Comparison of ENCODE assay signal across 19 mouse cellular contexts in the genomic region with DNA sequence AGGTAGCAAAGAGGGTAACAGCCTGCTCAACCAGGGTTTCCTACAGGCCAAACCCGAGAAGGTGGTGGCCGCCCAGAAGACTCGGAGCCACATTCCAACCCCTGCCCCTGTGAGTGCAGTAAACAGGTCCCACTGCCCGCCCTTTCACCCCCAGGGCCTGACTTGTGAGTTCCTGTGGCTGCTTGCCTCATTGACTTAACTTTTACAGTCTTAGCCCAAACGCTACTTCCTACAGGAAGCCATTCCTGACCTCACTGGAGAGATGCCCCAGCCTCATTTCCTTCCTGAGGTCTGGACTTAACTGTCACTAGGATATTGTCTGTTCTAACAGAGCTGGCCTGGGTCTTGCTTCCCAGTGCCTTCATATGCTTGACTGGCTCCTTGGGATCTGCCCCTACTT. TPM values are rescaled to one million over a fixed set of nuclear protein-coding genes. Genes with fewer than 3 reads are reported as not detected.
DNase-seq lines count a peak whose midpoint lies in the region; ATAC-seq and TF ChIP-seq lines count a peak whose summit lies in the region.
"Had no signal": no experiment of that assay in that cellular context is flagged by ENCODE, and none has a peak within 500 bp of the region (broad histone marks: within the 10 kb centered on the region; RNA-seq: fewer than 3 reads in every experiment).

No protein-coding gene starts in this region.

- no peak for TF ChIP-seq CTCF in Patski (IDR thresholded peaks at IDR 0.05)
- TF ChIP-seq CTCF in stomach, postnatal 0 days (IDR thresholded peaks at IDR 0.05; ENCODE audit: low read depth) = no peak

- no peak overlapping the region for H3K4me3 ChIP-seq in kidney, embryonic 14.5 days (ENCODE audit: low read length)
- no peak overlapping the region for H3K4me3 ChIP-seq in liver, embryonic 12.5 days
- no peak overlapping the region for H3K4me3 ChIP-seq in stomach, postnatal 0 days (ENCODE audit: low read depth, low read length)
- H3K4me3 ChIP-seq: liver, embryonic 13.5 days had no signal

- 55% methylated on average over 4 of the region's 5 CpGs for WGBS in kidney, embryonic 14.5 days
- 58% methylated on average over 5 of the region's 5 CpGs for WGBS in liver, embryonic 12.5 days (ENCODE audit: insufficient replicate concordance)
- WGBS in stomach, postnatal 0 days = 86% methylated on average over 5 of the region's 5 CpGs

- POLR2A ChIA-PET in Patski (lab: Charles Lee) = no interaction called here

- no peak overlapping the region for H3K9ac ChIP-seq in kidney, embryonic 14.5 days (ENCODE audit: low read depth, low read length)
- H3K9ac ChIP-seq in liver, embryonic 12.5 days = no peak overlapping the region
- H3K9ac ChIP-seq in stomach, postnatal 0 days (ENCODE audit: low read length) = no peak overlapping the region
- H3K9ac ChIP-seq: liver, embryonic 13.5 days had no signal

- H3K36me3 ChIP-seq in kidney, embryonic 14.5 days (ENCODE audit: control insufficient read depth, insufficient read depth, low read length) = peaks cover 14% of the 10 kb centered on the region
- H3K36me3 ChIP-seq in liver, embryonic 12.5 days = peaks cover 70% of the 10 kb centered on the region
- no peaks in the 10 kb centered on the region for H3K36me3 ChIP-seq in stomach, postnatal 0 days (ENCODE audit: control insufficient read depth, insufficient read depth, low read length)

- no peak overlapping the region for H3K27ac ChIP-seq in kidney, embryonic 14.5 days (ENCODE audit: low read depth, low read length)
- H3K27ac ChIP-seq in liver, embryonic 12.5 days = no peak overlapping the region
- H3K27ac ChIP-seq in stomach, postnatal 0 days (replicated peaks) = no peak overlapping the region
- H3K27ac ChIP-seq: liver, embryonic 13.5 days; macrophage had no signal

- in situ Hi-C loops in Patski (cut with MboI; ENCODE audit: low pct_unique_long_range_greater_than_20kb) = no loop called here

- DNase-seq in adrenal gland, adult 8-10 months = peak; percentile 12
- no peak for DNase-seq in adrenal gland, postnatal 4 days (ENCODE audit: low spot score in 2 of 2)
- no peak for DNase-seq in Patski (ENCODE audit: low read depth, low spot score)
- DNase-seq in testis, postnatal 14 days (ENCODE audit: low spot score) = no peak
- no peak for DNase-seq in left cerebral cortex, adult 11 months (ENCODE audit: low spot score)
- DNase-seq in stomach, postnatal 0 days (ENCODE audit: low spot score) = no peak
- DNase-seq: liver, embryonic 13.5 days; thymus, adult 18-20 months had no signal

- TF ChIP-seq EP300 in stomach, postnatal 0 days (optimal IDR thresholded peaks at IDR 0.05) = no peak

- H3K4me2 ChIP-seq in kidney, embryonic 14.5 days (replicated peaks; ENCODE audit: low read depth, low read length) = no peak overlapping the region
- no peak overlapping the region for H3K4me2 ChIP-seq in liver, embryonic 12.5 days
- H3K4me2 ChIP-seq in stomach, postnatal 0 days (replicated peaks; ENCODE audit: low read depth) = no peak overlapping the region
- H3K4me2 ChIP-seq: liver, embryonic 13.5 days had no signal

- H3K9me3 ChIP-seq in kidney, embryonic 14.5 days (ENCODE audit: control insufficient read depth, low read length) = no peaks in the 10 kb centered on the region
- no peaks in the 10 kb centered on the region for H3K9me3 ChIP-seq in liver, embryonic 12.5 days (replicated peaks)
- no peaks in the 10 kb centered on the region for H3K9me3 ChIP-seq in stomach, postnatal 0 days (ENCODE audit: control insufficient read depth, low read length)
- H3K9me3 ChIP-seq: liver, embryonic 13.5 days had no signal

- H3K27me3 ChIP-seq in Patski = no peaks in the 10 kb centered on the region
- no peaks in the 10 kb centered on the region for H3K27me3 ChIP-seq in kidney, embryonic 14.5 days (ENCODE audit: control insufficient read depth, insufficient read depth, low read length)
- no peaks in the 10 kb centered on the region for H3K27me3 ChIP-seq in liver, embryonic 12.5 days (replicated peaks)
- no peaks in the 10 kb centered on the region for H3K27me3 ChIP-seq in stomach, postnatal 0 days (ENCODE audit: control insufficient read depth, insufficient read depth, low read length)
- H3K27me3 ChIP-seq: liver, embryonic 13.5 days had no signal

- peak; percentile 17 for ATAC-seq in Patski
- ATAC-seq in kidney, embryonic 14.5 days (ENCODE audit: low FRiP score, low TSS enrichment) = 0 out of 2 replicates have a peak, but pooled peaks have one; percentile 32
- ATAC-seq in liver, embryonic 12.5 days = peak; percentile 24
- no peak for ATAC-seq in stomach, postnatal 0 days (ENCODE audit: low FRiP score, low TSS enrichment)
- ATAC-seq: activated CD4-positive, CD25-positive, alpha-beta regulatory T cell, adult 4 months had no signal

- no peaks in the 10 kb centered on the region for H3K4me1 ChIP-seq in kidney, embryonic 14.5 days (ENCODE audit: control insufficient read depth, insufficient read depth, low read length)
- 0 out of 2 replicates have a peak, but pooled peaks cover 3% of the 10 kb centered on the region for H3K4me1 ChIP-seq in liver, embryonic 12.5 days
- no peaks in the 10 kb centered on the region for H3K4me1 ChIP-seq in stomach, postnatal 0 days (replicated peaks; ENCODE audit: control insufficient read depth, insufficient read depth)
- H3K4me1 ChIP-seq: liver, embryonic 13.5 days had no signal

- CTCF ChIA-PET in Patski (lab: Charles Lee) = no interaction called here

RNA-seq across cellular contexts. Expression of a gene that starts 5.1 kb away (rescaled TPM):
- total RNA-seq in adrenal gland, adult 8-10 months (2022) = not detected
- total RNA-seq in adrenal gland, postnatal 4 days (2021) = not detected
- polyA plus RNA-seq in Patski (2021) = not detected
- 0.24 TPM in 1 of 2 replicates, not detected in the other for polyA plus RNA-seq in kidney, embryonic 14.5 days (2014; fragmentation: Nextera tagmentation; extraction: Ambion mirVana)
- not detected in 2 replicates for polyA plus RNA-seq in liver, embryonic 12.5 days (2016; fragmentation: Nextera tagmentation; extraction: Ambion mirVana)
- polyA plus RNA-seq in stomach, postnatal 0 days (2015; fragmentation: Nextera tagmentation; extraction: Ambion mirVana) = 0.16 TPM in 1 of 2 replicates, not detected in the other
- total RNA-seq: heart, adult 8-10 months; left cerebral cortex, postnatal 10 days; MEL; monocyte, adult 5-6 weeks; neutrophil, adult 5-6 weeks had no signal
- polyA plus RNA-seq: activated CD4-positive, CD25-positive, alpha-beta regulatory T cell, adult 4 months; frontal cortex, adult 2 months; large intestine, adult 2 months; liver, embryonic 13.5 days; macrophage had no signal

RNA-seq across cellular contexts. Expression of a gene that starts 28.1 kb away (rescaled TPM):
- 1 to 10 TPM; 1.3 to 5.0 (median 3.2) TPM for total RNA-seq in adrenal gland, adult 8-10 months (2022)
- total RNA-seq in adrenal gland, postnatal 4 days (2021) = 10 to 100 TPM; 20.4 to 24.0 TPM
- polyA plus RNA-seq in Patski (2021) = 11.1 TPM
- 15.2 and 25.9 TPM in 2 replicates for polyA plus RNA-seq in kidney, embryonic 14.5 days (2014; fragmentation: Nextera tagmentation; extraction: Ambion mirVana)
- 71.7 and 72.8 TPM in 2 replicates for polyA plus RNA-seq in liver, embryonic 12.5 days (2016; fragmentation: Nextera tagmentation; extraction: Ambion mirVana)
- polyA plus RNA-seq in stomach, postnatal 0 days (2015; fragmentation: Nextera tagmentation; extraction: Ambion mirVana) = 5.3 and 5.4 TPM in 2 replicates
- total RNA-seq: monocyte, adult 5-6 weeks had no signal
